Comparison of ENCODE assay signal across 22 mouse cellular contexts in the genomic region with DNA sequence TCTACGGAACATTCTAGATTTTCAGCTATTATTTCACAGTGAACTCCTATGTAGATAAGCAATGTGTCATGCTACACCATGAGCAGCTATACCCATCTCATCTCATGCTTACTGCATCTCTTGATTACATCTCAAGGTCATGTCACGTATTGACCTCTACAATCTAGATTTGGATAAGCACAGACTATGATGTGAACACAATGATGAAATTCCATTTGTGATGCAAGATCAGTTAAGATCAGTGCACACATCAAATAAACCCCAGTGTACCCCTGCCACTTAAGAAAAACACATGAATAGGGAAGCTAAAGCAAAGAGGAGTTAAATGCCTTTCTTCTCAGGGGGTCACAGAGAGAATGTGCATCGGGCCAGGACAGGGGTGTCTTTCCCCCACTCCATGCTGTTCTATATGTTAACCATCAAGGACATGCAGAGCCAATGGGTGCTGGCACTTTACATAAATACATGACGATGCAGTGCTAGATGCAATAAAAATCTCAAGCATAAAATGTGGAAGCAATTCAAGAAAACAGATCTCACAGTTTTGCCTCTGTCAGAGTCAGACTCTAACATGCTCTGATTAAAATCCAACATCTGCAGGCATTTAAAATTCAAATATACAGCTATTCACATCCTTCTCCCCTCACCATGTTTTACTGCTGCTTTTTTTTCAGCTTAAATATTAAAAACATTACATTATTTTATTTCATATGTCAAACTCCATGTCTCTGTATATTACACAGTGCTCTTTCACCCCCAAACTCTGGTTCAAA.
"Had no signal": no experiment of that assay in that cellular context is flagged by ENCODE, and none has a peak within 500 bp of the region (broad histone marks: within the 10 kb centered on the region; RNA-seq: fewer than 3 reads in every experiment).

No protein-coding gene starts in this region.

- H3K36me3 ChIP-seq: limb, embryonic 15.5 days; liver, embryonic 15.5 days; midbrain, embryonic 12.5 days; midbrain, embryonic 15.5 days; neural tube, embryonic 12.5 days; neural tube, embryonic 15.5 days had no signal

- ATAC-seq: lung, postnatal 0 days; midbrain, embryonic 15.5 days had no signal

- H3K9me3 ChIP-seq: limb, embryonic 15.5 days; liver, embryonic 15.5 days; midbrain, embryonic 12.5 days; midbrain, embryonic 15.5 days; neural tube, embryonic 12.5 days had no signal

- H3K27me3 ChIP-seq: limb, embryonic 15.5 days; liver, embryonic 15.5 days; midbrain, embryonic 12.5 days; midbrain, embryonic 15.5 days; neural tube, embryonic 12.5 days; neural tube, embryonic 15.5 days had no signal

- H3K9ac ChIP-seq: limb, embryonic 15.5 days; liver, embryonic 15.5 days; lung, embryonic 14.5 days; midbrain, embryonic 12.5 days; midbrain, embryonic 15.5 days; neural tube, embryonic 12.5 days; neural tube, embryonic 15.5 days had no signal

- H3K4me2 ChIP-seq: limb, embryonic 15.5 days; liver, embryonic 15.5 days; lung, embryonic 14.5 days; midbrain, embryonic 12.5 days; midbrain, embryonic 15.5 days; neural tube, embryonic 12.5 days; neural tube, embryonic 15.5 days had no signal

- H3K4me1 ChIP-seq: liver, embryonic 15.5 days; midbrain, embryonic 15.5 days; neural tube, embryonic 12.5 days had no signal

- H3K4me3 ChIP-seq: layer of hippocampus, adult 2 months; left cerebral cortex, adult 2 months; limb, embryonic 15.5 days; liver, embryonic 15.5 days; midbrain, embryonic 12.5 days; midbrain, embryonic 15.5 days; neural tube, embryonic 12.5 days; neural tube, embryonic 15.5 days had no signal

- DNase-seq: kidney, adult 2 months; kidney, postnatal 25 days; layer of hippocampus, postnatal 36 days; lung, embryonic 14.5 days; right cerebral cortex, adult 18-20 months; right cerebral cortex, postnatal 14 days; right cerebral cortex, postnatal 4 days; thymus, adult 2 months; thymus, postnatal 14 days; thymus, postnatal 4 days had no signal

- H3K27ac ChIP-seq: kidney, postnatal 0 days; layer of hippocampus, adult 2 months; left cerebral cortex, adult 2 months; limb, embryonic 15.5 days; liver, embryonic 15.5 days; macrophage; midbrain, embryonic 12.5 days; midbrain, embryonic 15.5 days; neural tube, embryonic 12.5 days; neural tube, embryonic 15.5 days; stomach, postnatal 0 days had no signal
